Mouse (Mus musculus) olfactory bulb, adult 2 months (tissue): Measurements from ENCODE around the gene 1600002K03Rik.

Experiments used
- CTCF ChIP-seq: fragments of 200-500 bp; IDR thresholded peaks from 2 replicates; pipeline ENCODE4 v1.5.1; 2012; ENCODE audit warnings: low read depth, mild to moderate bottlenecking, low read length, moderate library complexity; ENCODE audit not compliant: insufficient read depth
- POLR2A ChIP-seq: fragments of 200-500 bp; IDR thresholded peaks from 2 replicates; pipeline ENCODE4 v1.6.1; 2012; ENCODE audit warnings: mild to moderate bottlenecking, low read depth, low read length, moderate library complexity; ENCODE audit not compliant: insufficient read depth

DNA sequence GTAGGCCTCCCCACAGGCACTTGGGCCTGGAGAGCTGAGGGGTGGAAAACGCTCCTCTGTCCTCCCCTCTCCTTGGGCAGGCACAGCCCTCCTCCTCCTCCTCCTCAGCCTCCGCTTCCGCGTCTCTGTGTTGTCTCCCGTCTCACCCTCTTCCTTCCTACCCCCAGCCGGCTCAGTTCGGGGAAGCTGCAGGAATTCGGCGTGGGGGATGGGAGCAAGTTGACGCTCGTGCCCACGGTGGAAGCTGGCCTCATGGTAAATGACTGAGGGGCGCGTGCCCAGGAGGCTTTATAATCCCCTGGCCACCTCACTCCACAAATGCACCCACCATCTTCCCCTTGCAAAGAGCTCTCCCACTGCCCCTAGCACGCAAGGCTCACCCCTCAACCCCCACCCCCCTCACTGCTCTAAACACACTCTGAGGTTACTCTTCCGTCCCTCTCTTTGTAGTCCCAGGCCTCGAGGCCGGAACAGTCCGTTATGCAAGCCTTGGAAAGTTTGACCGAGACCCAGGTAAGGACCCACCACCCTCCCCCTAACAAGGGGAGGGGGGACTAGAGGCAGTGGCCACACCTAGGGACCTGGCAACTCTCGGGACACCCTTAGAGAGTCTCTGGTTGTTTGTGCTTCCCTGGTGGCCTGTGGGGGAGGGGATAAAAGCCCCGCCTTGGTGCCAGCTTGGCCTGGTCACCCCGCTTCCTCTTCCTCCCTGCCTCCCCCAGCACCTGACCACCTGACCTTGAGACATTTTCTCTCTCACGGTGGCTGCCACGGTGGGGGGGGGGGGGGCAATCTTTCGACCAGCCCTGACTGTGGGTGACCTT lies 21.3 kb upstream of the 1600002K03Rik start:
- TF ChIP-seq CTCF, result no peak
- TF ChIP-seq POLR2A, result no peak; the same call in 1 of the 2 replicates
